Mouse (Mus musculus) spleen, adult 2 months (tissue): ENCODE data around the gene Olfr569.

ENCODE experiments used
- CTCF ChIP-seq: fragments of 200-500 bp; IDR thresholded peaks from 2 replicates; pipeline ENCODE4 v1.5.1; 2011; ENCODE audit warnings: mild to moderate bottlenecking, inconsistent platforms; ENCODE audit not compliant: insufficient read depth, insufficient read length, insufficient replicate concordance; ENCODE audit errors: extremely low read depth
- POLR2A ChIP-seq: fragments of 200-500 bp; IDR thresholded peaks from 2 replicates; pipeline ENCODE4 v1.6.1; 2011; ENCODE audit warnings: low read depth, low read length, inconsistent platforms

- TF ChIP-seq POLR2A (no peak), CTCF (no peak)
These were observed 33.4 kb upstream of the Olfr569 start, which contains the start of gene Olfr572 for GRCm38 (mm10) chr7:102924109-102924508.
